Mouse (Mus musculus) heart, embryonic 16.5 days (tissue): ENCODE results near the gene Phc1. TPM values are rescaled to one million over a fixed set of nuclear protein-coding genes. Genes with fewer than 3 reads are reported as not detected.

Experiments used
- ATAC-seq: fragments of 200-750 bp; cut with Nextera tagmentation; replicated peaks from 2 replicates; pipeline ENCODE4 v1.8.0; 2017; ENCODE audit warnings: moderate number of reproducible peaks; ENCODE audit not compliant: insufficient read depth, low FRiP score; ENCODE audit errors: extremely low read depth
- H3K27ac ChIP-seq: fragments of 300-500 bp; sonication (generic); 2 replicates; pipeline ENCODE4 v1.5.1; 2014; ENCODE audit warnings: mild to moderate bottlenecking, low read length, control low read depth, moderate library complexity
- H3K27me3 ChIP-seq: fragments of 300-500 bp; sonication (generic); 2 replicates; pipeline ENCODE4 v1.6.1; 2014; ENCODE audit warnings: low read length, mixed read lengths; ENCODE audit not compliant: control insufficient read depth, insufficient read depth
- H3K36me3 ChIP-seq: fragments of 300-500 bp; sonication (generic); 2 replicates; pipeline ENCODE4 v1.6.1; 2014; ENCODE audit not compliant: control insufficient read depth, insufficient read depth
- H3K4me1 ChIP-seq: fragments of 300-500 bp; sonication (generic); 2 replicates; pipeline ENCODE4 v1.6.1; 2014; ENCODE audit warnings: low read length, mixed read lengths; ENCODE audit not compliant: control insufficient read depth, insufficient read depth
- H3K4me2 ChIP-seq: fragments of 300-500 bp; sonication (generic); 2 replicates; pipeline ENCODE4 v1.6.1; 2014; ENCODE audit warnings: low read depth, mild to moderate bottlenecking, control low read depth, low read length
- H3K4me3 ChIP-seq: fragments of 300-500 bp; sonication (generic); 2 replicates; pipeline ENCODE4 v1.5.1; 2014; ENCODE audit warnings: mild to moderate bottlenecking, control low read depth, low read length
- H3K9ac ChIP-seq: fragments of 300-500 bp; sonication (generic); 2 replicates; pipeline ENCODE4 v1.6.1; 2014; ENCODE audit warnings: low read length, control low read depth
- H3K9me3 ChIP-seq: fragments of 300-500 bp; sonication (generic); replicated peaks from 2 replicates; pipeline ENCODE4 v1.6.1; 2016; ENCODE audit warnings: low read length; ENCODE audit not compliant: control insufficient read depth
- WGBS: fragments of 180-500 bp; shearing (Covaris S2); extraction: QIAGEN DNeasy Blood & Tissue Kit; methylation state at CpG from one replicate; pipeline ENCODE4 v1.1.7; 2014; 5-methylcytosine and 5-hydroxymethylcytosine counted together
- polyA plus RNA-seq: library from polyadenylated mRNA; unstranded; fragments of >200 nt; fragmentation: Nextera tagmentation; extraction: Ambion mirVana; gene quantifications from 2 replicates; pipeline ENCODE4 v1.2.1, GENCODE M21; 2015

Phc1 gene
- polyA plus RNA-seq, 1 experiment from 2014 or later = 7.2 TPM

DNA sequence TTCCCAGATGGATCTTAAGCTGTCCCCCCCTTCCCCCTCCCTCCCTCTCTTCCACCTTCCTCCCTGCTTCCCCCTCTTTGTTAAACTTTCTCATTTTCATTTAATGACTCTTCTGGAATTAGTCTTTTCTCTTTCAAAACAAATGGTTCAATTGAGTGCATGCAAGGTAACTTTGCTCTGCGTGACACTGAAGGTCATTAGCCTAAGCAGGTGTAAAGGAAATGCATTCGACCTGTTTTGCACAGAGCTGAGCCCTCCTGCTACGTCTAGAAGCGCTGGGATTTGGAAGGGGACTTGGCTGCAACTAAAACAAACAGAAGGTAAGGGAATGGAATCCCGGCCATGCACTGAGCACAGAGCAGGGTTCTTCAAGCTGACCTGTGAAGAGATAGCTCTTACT lies 1.8 kb upstream of the Phc1 start:
- Histone ChIP-seq H3K9me3 (no peaks in the 10 kb centered on the region), H3K4me1 (peaks cover 32% of the 10 kb centered on the region), H3K27me3 (no peaks in the 10 kb centered on the region), H3K9ac (no peak overlapping the region), H3K36me3 (no peaks in the 10 kb centered on the region), H3K4me3 (no peak overlapping the region), H3K4me2 (no peak overlapping the region), H3K27ac (no peak overlapping the region)
- no peak for ATAC-seq
- WGBS = 42% methylated on average over 5 of the region's 5 CpGs

DNA sequence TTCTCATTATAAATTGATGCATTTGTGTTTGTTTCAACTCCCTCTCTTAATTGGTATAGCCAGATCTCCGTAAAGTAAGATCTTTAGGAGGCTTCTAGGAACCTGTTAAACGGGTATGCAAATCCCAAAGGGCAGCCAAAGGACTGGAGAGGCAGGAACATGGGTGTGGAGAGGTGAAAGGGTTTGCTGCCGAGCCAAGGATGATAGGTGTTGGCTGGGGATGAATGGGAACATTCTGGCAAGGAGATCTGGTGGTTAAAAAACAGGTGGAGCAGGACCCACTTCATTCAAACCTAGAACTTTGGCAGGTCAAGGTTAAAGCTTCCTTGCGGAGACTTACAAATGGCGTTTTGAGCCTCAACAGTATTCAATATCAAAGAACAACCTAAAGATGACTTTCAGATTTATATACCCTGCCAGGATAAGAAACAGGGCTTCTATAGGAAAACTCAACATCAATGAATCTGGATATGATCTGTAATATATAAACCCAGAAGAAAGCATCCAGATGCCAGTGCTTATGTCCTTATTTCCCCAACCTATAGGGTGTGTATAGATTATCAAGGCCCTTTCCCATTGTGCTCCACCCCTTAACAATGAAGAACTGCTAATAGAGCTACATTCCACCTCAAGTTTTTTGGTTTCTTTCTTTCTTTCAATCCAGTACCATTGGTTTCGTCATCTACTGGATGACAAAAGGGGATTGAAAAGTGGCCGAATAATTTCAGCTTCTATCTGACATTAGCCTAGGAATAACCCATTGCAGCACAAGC lies 863 bp upstream of the Phc1 start:
- Histone ChIP-seq H3K4me2 (peak overlapping the region; percentile 81; the same call in 1 of the 2 replicates), H3K27me3 (no peaks in the 10 kb centered on the region), H3K9ac (no peak overlapping the region), H3K9me3 (no peaks in the 10 kb centered on the region), H3K4me3 (no peak overlapping the region), H3K27ac (no peak overlapping the region), H3K4me1 (peaks cover 32% of the 10 kb centered on the region), H3K36me3 (peaks cover 4% of the 10 kb centered on the region; the same call in 1 of the 2 replicates)
- WGBS = 50% methylated on average over 7 of the region's 7 CpGs
- no peak for ATAC-seq

DNA sequence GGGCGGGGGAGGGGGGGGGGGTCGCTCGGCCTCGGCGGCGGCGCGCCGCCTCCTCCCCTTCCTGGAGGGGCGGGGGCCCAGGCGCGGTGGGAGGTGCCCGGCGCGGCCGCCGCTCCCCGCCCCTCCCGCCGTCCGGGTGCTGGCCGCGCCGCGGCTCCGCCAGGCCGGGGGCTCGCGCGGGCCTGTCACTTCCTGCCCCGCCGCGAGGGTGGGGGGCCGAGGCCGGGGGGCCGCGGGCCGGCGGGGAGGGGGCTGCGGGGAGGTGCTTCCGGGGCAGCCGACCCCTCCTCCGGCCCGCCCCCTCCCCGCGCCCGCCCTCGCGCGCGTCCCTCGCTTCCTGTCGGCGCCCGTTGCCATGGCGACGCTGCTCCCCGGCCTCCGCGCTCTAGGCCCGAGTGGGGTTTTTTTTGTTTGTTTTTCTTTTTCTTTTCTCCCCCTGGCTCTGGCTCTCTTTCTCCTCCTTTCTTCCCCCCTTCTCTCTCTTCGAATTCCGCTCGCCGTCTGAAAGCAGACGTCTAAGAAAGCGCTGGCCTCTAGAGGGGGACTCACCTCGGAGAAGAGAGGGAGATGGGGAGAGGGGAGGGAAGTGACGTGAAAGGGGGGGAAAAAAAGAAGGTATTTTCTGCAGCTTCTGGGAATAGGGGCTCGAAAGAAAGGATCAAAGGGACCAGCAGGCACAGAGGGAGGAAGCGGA lies 566 bp downstream of the Phc1 start:
- H3K4me3 ChIP-seq = peak overlapping the region; percentile 83
- peak overlapping the region; percentile 82 for H3K9ac ChIP-seq
- H3K36me3 ChIP-seq = peaks cover 11% of the 10 kb centered on the region; the same call in 1 of the 2 replicates
- H3K27ac ChIP-seq = peak overlapping the region; percentile 86
- H3K27me3 ChIP-seq = no peaks in the 10 kb centered on the region
- peak overlapping the region; percentile 88 for H3K4me2 ChIP-seq
- ATAC-seq = peak; percentile 85
- H3K9me3 ChIP-seq = no peaks in the 10 kb centered on the region
- H3K4me1 ChIP-seq = peaks cover 21% of the 10 kb centered on the region
- 0% methylated on average over 24 of the region's 71 CpGs for WGBS

DNA sequence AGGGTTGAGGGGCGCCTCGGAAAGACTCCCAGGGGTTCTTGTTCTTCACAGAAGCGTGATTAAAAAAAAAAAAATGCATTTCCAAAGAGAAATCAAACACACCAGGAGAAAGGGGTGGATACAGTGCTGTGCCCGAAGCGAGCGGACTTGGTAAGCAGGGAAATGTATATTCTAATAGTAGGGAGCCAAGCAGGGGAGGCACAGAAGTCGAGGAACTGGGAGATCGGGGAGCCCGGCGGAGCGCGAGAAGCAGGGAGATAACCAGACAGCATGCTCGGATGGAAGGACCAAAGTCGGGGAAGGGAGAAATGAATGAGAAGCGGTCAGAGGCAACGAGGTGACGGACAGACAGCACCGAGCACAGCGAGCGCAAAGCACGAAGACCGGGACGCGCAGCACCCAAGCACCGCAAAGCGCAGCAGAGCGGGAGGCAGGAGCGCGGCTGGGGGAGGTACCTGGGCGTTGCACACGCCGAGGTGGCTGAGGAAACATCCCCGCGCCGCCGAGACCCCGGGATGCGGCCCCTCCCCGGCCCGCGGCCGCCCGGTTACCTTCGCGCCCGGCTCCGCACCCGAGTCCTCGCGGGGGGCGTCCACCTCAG lies 1.2 kb downstream of the Phc1 start:
- Histone ChIP-seq H3K36me3 (peaks cover 14% of the 10 kb centered on the region), H3K27ac (peak overlapping the region; percentile 86), H3K9ac (peak overlapping the region; percentile 82), H3K4me3 (peak overlapping the region; percentile 83), H3K27me3 (no peaks in the 10 kb centered on the region), H3K4me1 (peaks cover 17% of the 10 kb centered on the region), H3K9me3 (no peaks in the 10 kb centered on the region), H3K4me2 (peak overlapping the region; percentile 88)
- under 1% methylated on average over 30 of the region's 51 CpGs for WGBS
- peak; percentile 78 for ATAC-seq

DNA sequence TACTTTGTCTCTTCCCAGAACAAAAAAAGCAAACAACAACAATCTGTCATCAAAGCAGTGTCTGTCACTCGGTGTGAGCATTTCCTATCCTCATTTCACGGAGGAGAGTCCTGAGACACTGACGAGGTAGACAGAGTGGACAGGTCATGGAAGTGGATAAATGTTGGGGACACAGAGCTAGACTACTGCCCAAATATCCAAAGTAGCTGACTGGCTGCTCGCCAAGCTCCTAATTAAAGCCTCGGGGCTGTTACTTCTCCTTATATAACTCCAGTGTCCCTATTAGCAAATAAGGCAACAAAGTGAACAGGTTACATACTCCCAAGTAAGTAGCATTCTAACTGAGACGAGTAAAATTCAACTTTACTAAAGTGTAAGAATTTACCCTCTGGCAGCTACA lies 2.8 kb downstream of the Phc1 start:
- Histone ChIP-seq H3K9ac (no peak overlapping the region), H3K4me1 (peaks cover 13% of the 10 kb centered on the region), H3K9me3 (no peaks in the 10 kb centered on the region), H3K4me3 (no peak overlapping the region), H3K36me3 (peaks cover 17% of the 10 kb centered on the region), H3K27me3 (no peaks in the 10 kb centered on the region), H3K27ac (no peak overlapping the region), H3K4me2 (no peak overlapping the region)
- 48% methylated on average over 6 of the region's 6 CpGs for WGBS
- no peak for ATAC-seq

DNA sequence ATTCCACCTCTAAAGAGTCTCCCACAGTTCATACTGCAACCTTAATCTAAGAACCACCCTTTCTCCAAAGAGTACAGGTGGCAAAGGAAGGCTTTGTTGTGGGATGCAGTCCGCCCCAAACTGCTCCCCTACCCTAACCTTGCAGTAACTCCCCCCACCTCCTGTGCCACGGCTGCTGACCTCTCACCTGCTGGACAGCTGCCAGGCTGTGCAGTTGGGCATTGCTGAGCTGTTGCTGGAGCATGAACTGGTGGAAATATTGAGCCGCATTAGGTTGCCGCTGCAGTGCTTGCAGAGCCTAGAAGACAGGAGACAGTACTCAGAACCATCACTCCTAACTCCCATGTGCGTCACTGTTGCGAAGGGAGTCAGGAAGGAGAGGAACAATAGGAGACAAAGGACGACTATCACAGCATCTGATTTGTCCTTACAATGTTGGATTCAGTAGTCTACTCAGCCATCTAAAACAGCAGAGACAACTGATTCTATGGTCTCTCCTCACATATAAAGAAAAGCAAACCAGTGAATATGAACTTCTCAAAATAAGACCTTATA lies 5.5 kb downstream of the Phc1 start:
- ATAC-seq = no peak
- H3K4me3 ChIP-seq = no peak overlapping the region
- peaks cover 27% of the 10 kb centered on the region for H3K36me3 ChIP-seq
- H3K4me2 ChIP-seq = no peak overlapping the region
- no peaks in the 10 kb centered on the region for H3K9me3 ChIP-seq
- H3K9ac ChIP-seq = no peak overlapping the region
- H3K4me1 ChIP-seq = peaks cover 6% of the 10 kb centered on the region
- H3K27me3 ChIP-seq = no peaks in the 10 kb centered on the region
- no peak overlapping the region for H3K27ac ChIP-seq
- WGBS = 74% methylated on average over 7 of the region's 7 CpGs

DNA sequence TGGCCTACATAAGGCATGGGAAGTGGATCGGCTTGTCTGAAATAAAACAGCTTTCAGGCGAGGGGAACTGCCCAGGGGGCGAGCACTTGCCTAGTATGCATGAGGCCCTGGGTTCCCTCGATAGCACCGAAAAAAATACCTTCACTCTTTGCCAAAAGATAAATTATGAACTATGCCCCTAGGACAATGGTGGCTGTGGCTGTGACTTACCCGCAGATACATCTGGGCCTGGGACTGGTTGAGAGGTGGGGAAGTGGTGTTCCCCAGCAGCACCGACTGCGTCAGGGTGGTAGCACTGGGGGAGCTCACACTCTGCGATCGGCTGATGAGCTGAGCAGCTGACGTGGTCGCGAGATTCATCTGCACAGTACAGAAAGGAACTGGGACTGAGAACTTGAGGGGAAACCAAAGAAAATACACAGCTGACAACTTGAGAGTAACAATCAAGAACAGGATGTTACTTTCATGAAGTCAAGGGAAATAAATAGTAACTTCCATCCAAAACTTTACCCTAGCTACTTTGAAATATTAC lies 7.2 kb downstream of the Phc1 start:
- H3K9me3 ChIP-seq = no peaks in the 10 kb centered on the region
- ATAC-seq = peak; percentile 28; the same call in 1 of the 2 replicates
- H3K36me3 ChIP-seq = peaks cover 34% of the 10 kb centered on the region
- no peak overlapping the region for H3K4me3 ChIP-seq
- 82% methylated on average over 13 of the region's 13 CpGs for WGBS
- no peaks in the 10 kb centered on the region for H3K27me3 ChIP-seq
- H3K27ac ChIP-seq = no peak overlapping the region
- no peak overlapping the region for H3K4me2 ChIP-seq
- H3K4me1 ChIP-seq = peaks cover 1% of the 10 kb centered on the region; the same call in 1 of the 2 replicates
- H3K9ac ChIP-seq = no peak overlapping the region

DNA sequence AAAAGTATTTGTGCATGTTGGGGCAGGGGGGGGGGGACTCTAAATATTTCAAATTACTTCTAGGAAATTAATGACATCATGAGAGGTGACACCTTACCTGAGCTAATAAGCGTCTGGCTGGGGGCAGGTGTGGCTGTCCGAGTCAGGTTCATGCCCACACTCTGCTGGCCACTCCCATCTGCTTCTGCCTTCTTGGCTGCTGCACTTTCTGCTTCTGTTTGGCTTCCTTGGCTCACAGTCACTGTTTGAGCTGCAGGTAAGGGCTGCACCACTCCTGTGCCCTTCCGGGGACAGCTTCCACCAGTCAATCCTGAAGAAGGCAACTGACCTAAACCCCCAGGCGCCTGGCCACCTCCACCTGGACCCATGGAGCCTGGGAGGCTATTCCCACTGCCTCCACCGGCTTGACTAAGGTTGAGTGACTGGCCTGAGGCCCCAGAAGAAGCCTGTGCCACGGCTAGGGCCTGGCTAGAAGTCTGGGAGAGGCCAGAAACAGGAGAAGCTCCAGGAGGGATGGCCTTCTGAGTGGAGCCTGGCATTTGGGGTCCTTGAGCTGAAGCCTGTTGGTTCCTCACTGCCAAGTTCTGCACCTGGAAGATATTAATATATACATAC lies 14.9 kb downstream of the Phc1 start:
- Histone ChIP-seq H3K27me3 (no peaks in the 10 kb centered on the region), H3K36me3 (peaks cover 38% of the 10 kb centered on the region), H3K9me3 (no peaks in the 10 kb centered on the region), H3K4me1 (no peaks in the 10 kb centered on the region), H3K4me2 (no peak overlapping the region), H3K27ac (no peak overlapping the region), H3K9ac (no peak overlapping the region), H3K4me3 (no peak overlapping the region)
- WGBS = 90% methylated on average over 6 of the region's 6 CpGs
- no peak for ATAC-seq
